Mouse (Mus musculus): ENCODE measurements around the gene Zfp987.
A peak's percentile ranks its signal among the peaks of the same experiment; 100 is the strongest.
"Not testable (repeated sequence)": the region's sequence is repeated elsewhere in the genome, so short reads cannot be mapped to it uniquely, and the experiment has no call there.

Gene Zfp987

GRCm38 (mm10) chr4:146096998-146097397 is at the start of gene Zfp987:
Zfp987 (plus strand) TSS chr4:146097298.
- not testable (repeated sequence) for DNase-seq (ENCODE audit: low spot score in 2 of 2)

GRCm38 (mm10) chr4:146052536-146052935 is 44.6 kb upstream of the Zfp987 start:
- not testable (repeated sequence) for DNase-seq (ENCODE audit: low spot score in 2 of 2)

GRCm38 (mm10) chr4:146053445-146053844 is 43.7 kb upstream of the Zfp987 start:
- DNase-seq (ENCODE audit: low spot score in 2 of 2) = not testable (repeated sequence)

GRCm38 (mm10) chr4:146055335-146055734 is 41.8 kb upstream of the Zfp987 start:
- no peak for DNase-seq (ENCODE audit: low spot score in 2 of 2)

GRCm38 (mm10) chr4:146058646-146059045 is 38.5 kb upstream of the Zfp987 start:
- not testable (repeated sequence) for DNase-seq (ENCODE audit: low spot score in 2 of 2)

- DNase-seq (ENCODE audit: low spot score in 2 of 2) = not testable (repeated sequence)
Observed at GRCm38 (mm10) chr4:146059078-146059477, 38.0 kb upstream of the Zfp987 start.

GRCm38 (mm10) chr4:146059974-146060693 is 37.0 kb upstream of the Zfp987 start:
- not testable (repeated sequence) for DNase-seq (ENCODE audit: low spot score in 2 of 2)

- not testable (repeated sequence) for DNase-seq (ENCODE audit: low spot score in 2 of 2)
Observed at GRCm38 (mm10) chr4:146061082-146061481, 36.0 kb upstream of the Zfp987 start.

- DNase-seq (ENCODE audit: low spot score in 2 of 2) = not testable (repeated sequence)
Observed at GRCm38 (mm10) chr4:146062021-146062420, 35.1 kb upstream of the Zfp987 start.

GRCm38 (mm10) chr4:146063001-146063400 is 34.1 kb upstream of the Zfp987 start:
- DNase-seq (ENCODE audit: low spot score in 2 of 2) = not testable (repeated sequence)

- DNase-seq (ENCODE audit: low spot score in 2 of 2) = not testable (repeated sequence)
Observed at GRCm38 (mm10) chr4:146063621-146064020, 33.5 kb upstream of the Zfp987 start.

GRCm38 (mm10) chr4:146064807-146065206 is 32.3 kb upstream of the Zfp987 start:
- not testable (repeated sequence) for DNase-seq (ENCODE audit: low spot score in 2 of 2)

GRCm38 (mm10) chr4:146066932-146067580 is 30.0 kb upstream of the Zfp987 start:
- not testable (repeated sequence) for DNase-seq (ENCODE audit: low spot score in 2 of 2)

GRCm38 (mm10) chr4:146067594-146067993 is 29.5 kb upstream of the Zfp987 start:
- not testable (repeated sequence) for DNase-seq (ENCODE audit: low spot score in 2 of 2)

GRCm38 (mm10) chr4:146073264-146073663 is 23.8 kb upstream of the Zfp987 start:
- DNase-seq (ENCODE audit: low spot score in 2 of 2) = not testable (repeated sequence)

- DNase-seq (ENCODE audit: low spot score in 2 of 2) = not testable (repeated sequence)
Observed at GRCm38 (mm10) chr4:146101448-146101847, 4.3 kb downstream of the Zfp987 start.

GRCm38 (mm10) chr4:146156524-146156923 is 59.4 kb downstream of the Zfp987 start, which contains the start of gene Zfp600:
Zfp600 (plus strand) TSS chr4:146156824.
- not testable (repeated sequence) for DNase-seq (ENCODE audit: low spot score in 2 of 2)

GRCm38 (mm10) chr4:146162893-146163292 is 65.8 kb downstream of the Zfp987 start:
- DNase-seq (ENCODE audit: low spot score in 2 of 2) = not testable (repeated sequence)

- DNase-seq (ENCODE audit: low spot score in 2 of 2) = not testable (repeated sequence)
Observed at GRCm38 (mm10) chr4:146167202-146167832, 70.2 kb downstream of the Zfp987 start.

- DNase-seq (ENCODE audit: low spot score in 2 of 2) = peak in 1 of 2 experiments; percentile 16
Observed at GRCm38 (mm10) chr4:146167879-146168532, 70.9 kb downstream of the Zfp987 start.

GRCm38 (mm10) chr4:146168730-146169215 is 71.7 kb downstream of the Zfp987 start:
- DNase-seq (ENCODE audit: low spot score in 2 of 2) = not testable (repeated sequence)

Data from spleen, postnatal 14 days (tissue).